Mouse (Mus musculus): ENCODE measurements around the gene Luzp1. TPM values are rescaled to one million over a fixed set of nuclear protein-coding genes. Genes with fewer than 3 reads are reported as not detected.

Luzp1 gene
- polyA plus RNA-seq, 1 experiment from 2014 or later, result 101 TPM

GRCm38 (mm10) chr4:136450271-136450670 lies 19.3 kb upstream of the Luzp1 start:
- Histone ChIP-seq H3K9me3 (no peaks in the 10 kb centered on the region), H3K4me1 (peaks cover 4% of the 10 kb centered on the region; the same call in 1 of the 2 replicates), H3K27me3 (no peaks in the 10 kb centered on the region), H3K4me3 (replicated peaks) (no peak overlapping the region), H3K36me3 (replicated peaks) (no peaks in the 10 kb centered on the region), H3K4me2 (no peak overlapping the region), H3K27ac (no peak overlapping the region), H3K9ac (no peak overlapping the region)
- no peak for ATAC-seq (ENCODE audit: low FRiP score)
- 93% methylated on average over 4 of the region's 4 CpGs for WGBS

GRCm38 (mm10) chr4:136451564-136451963 lies 18.0 kb upstream of the Luzp1 start:
- Histone ChIP-seq H3K4me2 (no peak overlapping the region), H3K27me3 (no peaks in the 10 kb centered on the region), H3K4me1 (peaks cover 4% of the 10 kb centered on the region; the same call in 1 of the 2 replicates), H3K4me3 (replicated peaks) (no peak overlapping the region), H3K9ac (no peak overlapping the region), H3K36me3 (replicated peaks) (no peaks in the 10 kb centered on the region), H3K27ac (no peak overlapping the region), H3K9me3 (no peaks in the 10 kb centered on the region)
- ATAC-seq (ENCODE audit: low FRiP score), result no peak
- 30% methylated on average over 6 of the region's 6 CpGs for WGBS

GRCm38 (mm10) chr4:136452286-136452685 lies 17.3 kb upstream of the Luzp1 start:
- Histone ChIP-seq H3K9me3 (no peaks in the 10 kb centered on the region), H3K4me2 (no peak overlapping the region), H3K4me3 (replicated peaks) (no peak overlapping the region), H3K27me3 (no peaks in the 10 kb centered on the region), H3K36me3 (replicated peaks) (no peaks in the 10 kb centered on the region), H3K27ac (no peak overlapping the region), H3K4me1 (peaks cover 4% of the 10 kb centered on the region; the same call in 1 of the 2 replicates), H3K9ac (no peak overlapping the region)
- no peak for ATAC-seq (ENCODE audit: low FRiP score)
- WGBS, result 82% methylated on average over 3 of the region's 3 CpGs

GRCm38 (mm10) chr4:136452792-136453191 lies 16.8 kb upstream of the Luzp1 start:
- H3K9ac ChIP-seq, result no peak overlapping the region
- H3K9me3 ChIP-seq, result no peaks in the 10 kb centered on the region
- WGBS, result 82% methylated on average over 5 of the region's 5 CpGs
- no peak for ATAC-seq (ENCODE audit: low FRiP score)
- H3K4me1 ChIP-seq, result peaks cover 4% of the 10 kb centered on the region; the same call in 1 of the 2 replicates
- H3K4me3 ChIP-seq (replicated peaks), result no peak overlapping the region
- H3K36me3 ChIP-seq (replicated peaks), result no peaks in the 10 kb centered on the region
- no peaks in the 10 kb centered on the region for H3K27me3 ChIP-seq
- H3K27ac ChIP-seq, result no peak overlapping the region
- no peak overlapping the region for H3K4me2 ChIP-seq

DNA sequence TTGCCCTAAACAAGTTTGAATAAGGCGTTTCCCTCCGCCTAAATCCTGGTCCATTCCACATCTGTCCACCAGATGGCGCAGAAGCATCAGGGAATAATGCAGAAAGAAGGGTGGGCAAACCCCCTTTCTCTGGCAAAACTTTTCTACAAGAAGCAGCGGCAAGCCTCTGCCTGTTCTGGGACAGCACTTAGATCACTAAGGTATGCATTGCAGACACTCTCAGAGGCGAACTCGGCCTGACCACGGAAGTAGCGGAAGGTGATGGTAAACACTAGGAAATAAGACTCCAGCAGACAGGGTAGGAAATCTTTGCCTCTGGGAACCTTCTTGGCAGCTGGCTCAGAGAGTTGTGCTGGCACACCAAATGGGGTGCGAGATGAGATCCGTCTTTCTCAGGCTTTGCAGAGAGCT lies 14.7 kb upstream of the Luzp1 start:
- Histone ChIP-seq H3K9me3 (no peaks in the 10 kb centered on the region), H3K4me3 (replicated peaks) (no peak overlapping the region), H3K4me2 (peak overlapping the region; percentile 24), H3K27ac (no peak overlapping the region), H3K27me3 (no peaks in the 10 kb centered on the region), H3K36me3 (replicated peaks) (no peaks in the 10 kb centered on the region), H3K4me1 (peaks cover 4% of the 10 kb centered on the region; the same call in 1 of the 2 replicates), H3K9ac (no peak overlapping the region)
- no peak for ATAC-seq (ENCODE audit: low FRiP score)
- WGBS, result 13% methylated on average over 10 of the region's 10 CpGs

DNA sequence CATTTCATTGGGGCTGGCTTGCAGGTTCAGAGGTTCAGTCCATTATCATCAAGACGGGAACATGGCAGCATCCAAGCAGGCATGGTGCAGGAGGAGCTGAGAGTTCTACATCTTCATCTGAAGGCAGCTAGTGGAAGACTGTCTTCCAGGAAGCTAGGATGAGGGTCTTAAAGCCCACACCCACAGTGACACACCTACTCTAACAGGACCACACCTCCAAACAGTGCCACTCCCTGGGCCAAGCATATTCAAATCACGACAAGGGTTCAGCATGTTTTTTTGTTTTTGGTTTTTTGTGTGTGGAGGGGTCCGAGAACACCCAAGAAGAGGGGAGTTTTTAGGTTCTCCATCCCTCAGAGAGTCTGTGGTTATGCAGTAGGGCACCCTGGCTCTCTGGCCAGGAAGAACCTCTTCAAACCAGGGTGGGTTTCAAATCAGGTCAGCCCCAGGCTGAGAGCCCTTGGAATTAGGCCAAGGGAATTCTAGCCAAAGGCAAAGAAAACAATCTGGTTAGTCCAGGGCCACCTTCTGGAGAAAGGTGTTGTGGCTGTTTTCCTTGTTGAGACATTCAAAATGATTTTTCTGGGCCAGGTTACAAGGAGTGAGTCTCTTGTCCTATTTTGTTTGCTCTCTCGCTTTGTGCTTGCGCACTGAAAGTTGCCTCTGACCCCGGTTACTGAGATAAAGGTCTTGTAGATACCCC lies 12.9 kb upstream of the Luzp1 start:
- 92% methylated on average over 6 of the region's 6 CpGs for WGBS
- peaks cover 10% of the 10 kb centered on the region for H3K27me3 ChIP-seq
- no peak for ATAC-seq (ENCODE audit: low FRiP score)
- no peak overlapping the region for H3K27ac ChIP-seq
- H3K4me2 ChIP-seq, result no peak overlapping the region
- no peak overlapping the region for H3K4me3 ChIP-seq (replicated peaks)
- no peaks in the 10 kb centered on the region for H3K9me3 ChIP-seq
- no peaks in the 10 kb centered on the region for H3K36me3 ChIP-seq (replicated peaks)
- no peak overlapping the region for H3K9ac ChIP-seq
- peaks cover 5% of the 10 kb centered on the region for H3K4me1 ChIP-seq

- no peak for ATAC-seq (ENCODE audit: low FRiP score)
- Histone ChIP-seq H3K36me3 (replicated peaks) (no peaks in the 10 kb centered on the region), H3K9ac (no peak overlapping the region), H3K27me3 (peaks cover 25% of the 10 kb centered on the region), H3K4me1 (peaks cover 19% of the 10 kb centered on the region), H3K4me3 (replicated peaks) (no peak overlapping the region), H3K27ac (no peak overlapping the region), H3K4me2 (no peak overlapping the region), H3K9me3 (no peaks in the 10 kb centered on the region)
- WGBS, result 84% methylated on average over 7 of the region's 7 CpGs
Observed at GRCm38 (mm10) chr4:136458276-136458675, 11.3 kb upstream of the Luzp1 start.

DNA sequence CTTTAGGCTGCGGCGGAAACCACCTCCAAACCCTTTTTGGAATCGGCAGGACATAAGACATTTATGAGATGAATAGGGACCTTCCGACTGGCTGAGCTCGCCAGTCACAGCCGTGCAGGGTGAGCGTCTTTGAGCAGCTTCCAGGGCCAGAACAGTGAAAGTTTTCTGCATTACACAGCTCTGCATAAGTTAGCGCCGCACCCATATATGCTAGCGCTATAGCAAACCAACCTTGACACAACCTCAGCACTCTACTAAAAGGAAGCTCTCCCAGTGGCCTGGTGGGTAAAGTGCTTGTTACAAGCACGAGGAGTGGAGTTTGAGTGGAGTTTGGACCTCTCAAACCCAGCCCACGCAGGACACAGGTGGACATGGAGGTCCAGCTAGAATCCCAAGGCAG lies 10.4 kb upstream of the Luzp1 start:
- no peak for ATAC-seq (ENCODE audit: low FRiP score)
- H3K9me3 ChIP-seq, result no peaks in the 10 kb centered on the region
- H3K4me2 ChIP-seq, result no peak overlapping the region
- no peak overlapping the region for H3K9ac ChIP-seq
- 81% methylated on average over 12 of the region's 12 CpGs for WGBS
- H3K36me3 ChIP-seq (replicated peaks), result no peaks in the 10 kb centered on the region
- H3K27me3 ChIP-seq, result peaks cover 34% of the 10 kb centered on the region
- H3K27ac ChIP-seq, result no peak overlapping the region
- peaks cover 22% of the 10 kb centered on the region for H3K4me1 ChIP-seq
- H3K4me3 ChIP-seq (replicated peaks), result no peak overlapping the region

GRCm38 (mm10) chr4:136461206-136461605 lies 8.4 kb upstream of the Luzp1 start:
- Histone ChIP-seq H3K4me1 (peaks cover 18% of the 10 kb centered on the region), H3K4me3 (replicated peaks) (no peak overlapping the region), H3K9ac (no peak overlapping the region), H3K9me3 (no peaks in the 10 kb centered on the region), H3K36me3 (replicated peaks) (no peaks in the 10 kb centered on the region), H3K27me3 (peaks cover 48% of the 10 kb centered on the region), H3K27ac (no peak overlapping the region), H3K4me2 (no peak overlapping the region)
- WGBS, result 26% methylated on average over 4 of the region's 4 CpGs
- no peak for ATAC-seq (ENCODE audit: low FRiP score)

DNA sequence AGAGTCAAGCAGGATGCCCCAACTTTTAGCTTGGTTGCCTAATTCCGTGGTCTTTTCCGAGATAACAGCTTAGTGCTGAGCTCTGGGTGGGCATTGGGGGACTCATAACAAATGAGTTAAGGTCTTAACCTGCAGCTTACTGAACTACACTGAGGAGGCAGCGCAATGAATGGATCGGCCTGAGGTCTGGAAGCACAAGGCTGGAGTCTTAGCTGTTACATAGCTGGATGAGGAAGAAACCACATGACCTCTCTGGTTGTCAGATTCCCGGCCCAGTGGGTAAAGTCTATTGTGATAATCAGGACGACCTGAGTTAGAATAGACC lies 7.8 kb upstream of the Luzp1 start:
- Histone ChIP-seq H3K9ac (peak overlapping the region; percentile 70; the same call in 1 of the 2 replicates), H3K27me3 (peaks cover 48% of the 10 kb centered on the region), H3K4me3 (replicated peaks) (peak overlapping the region; percentile 69), H3K36me3 (replicated peaks) (no peaks in the 10 kb centered on the region), H3K27ac (no peak overlapping the region), H3K4me2 (peak overlapping the region; percentile 90), H3K4me1 (peaks cover 20% of the 10 kb centered on the region), H3K9me3 (no peaks in the 10 kb centered on the region)
- no peak for ATAC-seq (ENCODE audit: low FRiP score)
- WGBS, result 10% methylated on average over 6 of the region's 6 CpGs

DNA sequence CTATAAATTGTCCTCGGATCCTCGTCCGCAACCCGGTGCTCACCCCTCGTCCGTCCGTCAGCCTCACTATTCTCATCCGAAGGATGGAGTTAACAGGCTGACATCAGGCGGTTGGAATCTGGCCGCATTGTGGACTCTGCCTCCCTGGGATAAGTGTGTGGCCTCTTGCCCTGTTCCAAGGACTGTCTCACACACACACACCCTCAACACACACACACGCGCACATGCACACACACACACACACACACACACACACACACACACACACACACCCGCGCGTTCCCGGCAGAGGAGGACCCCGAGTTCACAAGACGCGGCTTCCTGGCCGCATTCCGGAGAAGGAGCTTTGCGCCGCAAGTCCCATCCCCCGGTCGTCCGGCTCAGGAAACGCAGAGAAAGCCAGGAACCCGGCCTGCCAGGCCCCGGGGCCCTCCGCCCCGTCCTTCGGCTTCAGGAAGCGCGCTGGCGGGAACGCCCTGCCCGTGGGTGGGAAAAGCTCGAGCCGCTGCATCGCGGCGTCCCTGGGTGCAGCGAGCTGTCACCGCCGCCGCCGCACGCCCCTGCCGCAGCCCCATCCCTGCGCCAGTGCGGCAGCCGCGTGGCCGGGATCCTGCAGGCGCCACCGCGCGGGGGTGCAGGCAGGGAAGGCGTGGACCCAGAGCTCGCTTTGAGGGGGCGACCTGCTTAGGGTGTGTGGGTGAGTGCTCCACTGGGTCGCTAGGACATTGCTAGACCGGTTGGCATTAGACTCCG lies 7.3 kb upstream of the Luzp1 start, which contains the start of gene 6030445D17Rik:
Gene 6030445D17Rik (plus strand): TSS at position 165 of the 753 bp plus-strand sequence.
- WGBS, result under 1% methylated on average over 64 of the region's 64 CpGs
- peak within 1 kb of the TSS; percentile 16; the same call in 1 of the 2 replicates for H3K27ac ChIP-seq
- ATAC-seq (ENCODE audit: low FRiP score), result peak; percentile 86

GRCm38 (mm10) chr4:136462839-136463178 lies 6.8 kb upstream of the Luzp1 start:
- H3K4me1 ChIP-seq, result peaks cover 20% of the 10 kb centered on the region
- H3K36me3 ChIP-seq (replicated peaks), result no peaks in the 10 kb centered on the region
- H3K4me2 ChIP-seq, result peak overlapping the region; percentile 90
- 1% methylated on average over 8 of the region's 8 CpGs for WGBS
- H3K9me3 ChIP-seq, result no peaks in the 10 kb centered on the region
- H3K27ac ChIP-seq, result peak overlapping the region; percentile 16; the same call in 1 of the 2 replicates
- ATAC-seq (ENCODE audit: low FRiP score), result peak; percentile 57
- peak overlapping the region; percentile 69 for H3K4me3 ChIP-seq (replicated peaks)
- H3K9ac ChIP-seq, result peak overlapping the region; percentile 70
- peaks cover 48% of the 10 kb centered on the region for H3K27me3 ChIP-seq

More for the DNA sequence above, 7.3 kb upstream of the Luzp1 start, which contains the start of gene 6030445D17Rik:
- H3K9ac ChIP-seq, result peak within 1 kb of the TSS; percentile 70
- peaks cover 20% of the 10 kb centered on the region for H3K4me1 ChIP-seq
- H3K9me3 ChIP-seq, result no peaks in the 10 kb centered on the region
- H3K27me3 ChIP-seq, result peaks cover 48% of the 10 kb centered on the region
- H3K36me3 ChIP-seq (replicated peaks), result no peaks in the 10 kb centered on the region
- peak within 1 kb of the TSS; percentile 90 for H3K4me2 ChIP-seq
- H3K4me3 ChIP-seq (replicated peaks), result peak within 1 kb of the TSS; percentile 69
